Mouse (Mus musculus) forebrain, embryonic 12.5 days (tissue): Measurements from ENCODE around the gene Cntn3. TPM values are rescaled to one million over a fixed set of nuclear protein-coding genes. Genes with fewer than 3 reads are reported as not detected.

Source experiments
- ATAC-seq: fragments of 200-750 bp; cut with Nextera tagmentation; 2 replicates; pipeline ENCODE4 v1.8.0; 2017; ENCODE audit warnings: moderate TSS enrichment; ENCODE audit not compliant: low FRiP score
- H3K27ac ChIP-seq: fragments of 300-500 bp; sonication (generic); 2 replicates; pipeline ENCODE4 v1.5.1; 2016; ENCODE audit warnings: mild to moderate bottlenecking
- H3K27me3 ChIP-seq: fragments of 300-500 bp; sonication (generic); 2 replicates; pipeline ENCODE4 v1.6.1; 2016; ENCODE audit warnings: mild to moderate bottlenecking
- H3K36me3 ChIP-seq: fragments of 300-500 bp; sonication (generic); replicated peaks from 2 replicates; pipeline ENCODE4 v1.6.1; 2016; ENCODE audit warnings: mild to moderate bottlenecking
- H3K4me1 ChIP-seq: fragments of 300-500 bp; sonication (generic); 2 replicates; pipeline ENCODE4 v1.6.1; 2016
- H3K4me2 ChIP-seq: fragments of 300-500 bp; sonication (generic); 2 replicates; pipeline ENCODE4 v1.6.1; 2016; ENCODE audit warnings: mild to moderate bottlenecking, moderate library complexity
- H3K4me3 ChIP-seq: fragments of 300-500 bp; sonication (generic); replicated peaks from 2 replicates; pipeline ENCODE4 v1.5.1; 2016; ENCODE audit warnings: mild to moderate bottlenecking
- H3K9ac ChIP-seq: fragments of 300-500 bp; sonication (generic); 2 replicates; pipeline ENCODE4 v1.6.1; 2016; ENCODE audit warnings: mild to moderate bottlenecking
- H3K9me3 ChIP-seq: fragments of 300-500 bp; sonication (generic); 2 replicates; pipeline ENCODE4 v1.6.1; 2016
- WGBS: fragments of 180-500 bp; shearing (Covaris S2); methylation state at CpG from one replicate; pipeline ENCODE4 v1.1.7; 2016; 5-methylcytosine and 5-hydroxymethylcytosine counted together
- polyA plus RNA-seq: library from polyadenylated mRNA; unstranded; fragments of >200 nt; fragmentation: Nextera tagmentation; extraction: Ambion mirVana; gene quantifications from 2 replicates; pipeline ENCODE4 v1.2.1, GENCODE M21; 2016

Cntn3 gene
- polyA plus RNA-seq, 1 experiment from 2014 or later = 1.1 TPM

DNA sequence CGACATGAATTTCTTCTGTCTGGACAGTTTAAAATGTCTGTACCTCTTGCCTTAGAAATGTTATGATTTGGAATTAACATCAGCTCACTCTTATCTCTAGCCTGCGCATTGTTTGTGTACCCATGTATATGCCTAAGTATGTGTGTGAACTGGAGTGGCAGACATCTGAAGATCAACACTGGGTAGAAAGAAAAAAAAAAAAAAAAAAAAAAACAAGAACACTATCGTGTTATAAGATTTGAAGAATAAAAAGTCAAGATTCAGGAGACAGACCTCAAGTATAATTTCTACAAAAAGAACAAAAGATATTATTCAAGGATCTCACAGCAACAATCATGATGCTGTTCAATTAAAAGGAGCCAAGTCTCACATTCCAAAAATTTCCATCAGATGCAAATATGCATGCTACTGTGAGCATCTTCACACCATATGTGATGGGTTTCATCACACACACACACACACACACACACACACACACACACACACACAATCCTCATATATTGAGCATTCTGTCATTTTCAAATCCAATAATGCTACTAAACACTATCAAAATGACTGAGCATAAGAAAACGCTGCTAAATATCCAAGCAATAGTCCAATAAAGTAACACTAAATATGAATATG, 17.0 kb downstream of the Cntn3 start:
- Histone ChIP-seq H3K9me3 (no peaks in the 10 kb centered on the region), H3K27me3 (no peaks in the 10 kb centered on the region), H3K4me2 (no peak overlapping the region), H3K27ac (no peak overlapping the region), H3K9ac (no peak overlapping the region), H3K4me1 (no peaks in the 10 kb centered on the region), H3K4me3 (no peak overlapping the region), H3K36me3 (no peaks in the 10 kb centered on the region)
- WGBS = 94% methylated on average over 4 of the region's 4 CpGs
- ATAC-seq = no peak

DNA sequence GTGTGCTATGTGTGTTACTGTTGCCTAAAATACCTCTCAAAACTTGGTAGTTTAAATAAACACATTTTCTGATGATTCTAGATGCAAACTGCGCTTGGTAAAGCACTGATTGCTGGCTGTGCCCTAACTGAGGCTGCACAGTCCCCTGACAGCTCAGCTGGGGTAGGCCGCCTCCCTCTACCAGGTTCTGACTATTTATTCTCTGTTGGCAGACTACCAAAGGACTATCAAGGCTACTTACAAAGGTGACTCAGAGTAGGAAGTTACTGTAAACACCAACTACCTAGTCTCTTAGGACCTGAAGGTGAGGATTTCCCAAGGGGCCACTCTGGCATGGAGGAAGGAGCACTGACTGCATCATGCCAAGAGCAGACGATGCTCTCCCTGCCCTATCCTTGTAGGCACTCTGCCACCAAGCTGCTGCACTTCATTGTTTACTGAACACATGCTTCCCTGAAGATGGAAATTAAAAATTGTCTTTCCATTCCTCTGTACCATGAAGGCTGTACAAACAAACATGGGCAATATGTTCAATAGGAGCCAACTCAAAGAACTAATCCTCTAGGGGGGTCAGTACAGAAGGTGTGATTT, 17.7 kb downstream of the Cntn3 start:
- Histone ChIP-seq H3K27ac (no peak overlapping the region), H3K4me2 (no peak overlapping the region), H3K4me3 (no peak overlapping the region), H3K9me3 (no peaks in the 10 kb centered on the region), H3K27me3 (no peaks in the 10 kb centered on the region), H3K9ac (no peak overlapping the region), H3K4me1 (no peaks in the 10 kb centered on the region), H3K36me3 (no peaks in the 10 kb centered on the region)
- ATAC-seq = no peak
- 84% methylated on average over 3 of the region's 3 CpGs for WGBS

DNA sequence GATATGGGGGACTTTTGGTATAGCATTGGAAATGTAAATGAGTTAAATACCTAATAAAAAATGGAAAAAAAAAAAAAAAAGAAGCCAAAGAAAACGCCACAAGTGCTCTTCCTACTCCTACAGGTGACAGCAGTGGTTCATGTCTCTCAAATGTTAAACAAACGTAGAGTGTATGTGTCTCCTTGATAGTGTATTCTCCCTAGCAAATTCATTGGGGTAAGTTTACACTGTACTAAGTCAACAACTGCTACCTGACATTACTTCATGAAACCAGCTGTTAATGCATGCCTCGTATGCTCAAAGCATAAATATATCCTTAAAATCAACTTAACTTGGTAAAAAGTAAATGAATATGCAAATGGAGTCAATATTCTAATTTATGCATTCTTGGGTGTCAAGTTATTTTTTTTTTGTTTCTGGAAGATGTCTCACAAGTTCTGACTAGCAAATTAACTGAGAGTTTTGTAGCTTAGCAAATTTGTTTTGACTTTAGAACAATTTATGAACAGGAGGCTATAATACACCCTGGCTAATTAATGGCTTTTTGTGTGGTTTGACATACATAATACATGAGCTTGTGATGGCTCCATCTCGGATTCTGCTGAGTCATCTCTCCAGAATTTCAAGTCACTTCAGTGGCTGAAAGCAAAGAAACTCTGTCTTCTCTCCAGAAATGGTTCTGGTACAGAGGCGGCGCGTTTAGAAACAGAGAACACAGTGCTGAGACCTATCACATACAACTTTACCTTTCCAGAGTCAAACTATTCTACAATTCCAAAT, 31.1 kb downstream of the Cntn3 start:
- H3K4me1 ChIP-seq = no peaks in the 10 kb centered on the region
- no peak overlapping the region for H3K27ac ChIP-seq
- no peak for ATAC-seq
- no peaks in the 10 kb centered on the region for H3K27me3 ChIP-seq
- no peaks in the 10 kb centered on the region for H3K36me3 ChIP-seq
- H3K9me3 ChIP-seq = no peaks in the 10 kb centered on the region
- 77% methylated on average over 7 of the region's 7 CpGs for WGBS
- no peak overlapping the region for H3K4me3 ChIP-seq
- H3K4me2 ChIP-seq = no peak overlapping the region
- no peak overlapping the region for H3K9ac ChIP-seq

DNA sequence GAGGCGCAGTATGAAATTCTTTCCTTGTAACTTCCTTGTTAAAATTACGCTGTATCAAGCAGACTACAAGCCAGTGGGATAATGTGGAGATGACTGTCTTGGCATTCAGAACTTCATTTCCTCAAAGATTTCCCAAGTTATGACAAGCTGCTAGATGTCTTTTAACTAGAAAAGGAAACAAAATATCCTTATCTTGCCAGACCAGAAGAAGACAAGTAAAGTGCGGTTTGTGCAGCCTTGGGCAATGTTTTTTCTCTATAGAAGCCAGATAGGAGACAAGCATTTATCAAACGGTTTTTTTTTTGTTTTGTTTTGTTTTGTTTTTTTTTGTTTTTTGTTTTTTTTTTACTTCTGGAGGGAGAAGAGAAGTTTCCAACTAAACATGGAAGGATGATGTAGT, 37.3 kb downstream of the Cntn3 start:
- WGBS = 84% methylated on average over 4 of the region's 4 CpGs
- H3K36me3 ChIP-seq = no peaks in the 10 kb centered on the region
- ATAC-seq = no peak

DNA sequence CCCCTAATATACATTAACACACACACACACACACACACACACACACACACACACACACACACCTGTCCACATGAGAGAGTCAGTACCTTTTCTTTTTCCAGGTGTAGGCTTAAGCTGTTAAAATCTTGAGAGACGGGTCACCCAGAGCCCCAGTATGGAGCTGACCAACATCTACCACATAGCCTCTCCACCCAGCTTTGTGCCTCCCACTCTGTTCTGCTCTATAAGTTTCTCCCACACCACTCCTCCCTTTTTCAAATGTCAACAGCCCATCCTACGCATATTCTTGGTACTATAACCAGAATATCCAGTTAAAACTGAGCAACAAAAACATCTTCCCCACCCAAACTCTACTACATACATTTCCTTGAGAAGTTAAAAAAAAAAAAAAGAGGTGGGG, 49.9 kb downstream of the Cntn3 start:
- Histone ChIP-seq H3K4me2 (no peak overlapping the region), H3K27ac (no peak overlapping the region), H3K9me3 (no peaks in the 10 kb centered on the region), H3K4me1 (no peaks in the 10 kb centered on the region), H3K36me3 (no peaks in the 10 kb centered on the region), H3K9ac (no peak overlapping the region), H3K4me3 (no peak overlapping the region), H3K27me3 (no peaks in the 10 kb centered on the region)
- no peak for ATAC-seq
- 93% methylated on average over 2 of the region's 2 CpGs for WGBS

More for the DNA sequence above, 37.3 kb downstream of the Cntn3 start:
- Histone ChIP-seq H3K9ac (no peak overlapping the region), H3K27ac (no peak overlapping the region), H3K4me2 (no peak overlapping the region), H3K4me1 (no peaks in the 10 kb centered on the region), H3K4me3 (no peak overlapping the region), H3K27me3 (no peaks in the 10 kb centered on the region), H3K9me3 (no peaks in the 10 kb centered on the region)

DNA sequence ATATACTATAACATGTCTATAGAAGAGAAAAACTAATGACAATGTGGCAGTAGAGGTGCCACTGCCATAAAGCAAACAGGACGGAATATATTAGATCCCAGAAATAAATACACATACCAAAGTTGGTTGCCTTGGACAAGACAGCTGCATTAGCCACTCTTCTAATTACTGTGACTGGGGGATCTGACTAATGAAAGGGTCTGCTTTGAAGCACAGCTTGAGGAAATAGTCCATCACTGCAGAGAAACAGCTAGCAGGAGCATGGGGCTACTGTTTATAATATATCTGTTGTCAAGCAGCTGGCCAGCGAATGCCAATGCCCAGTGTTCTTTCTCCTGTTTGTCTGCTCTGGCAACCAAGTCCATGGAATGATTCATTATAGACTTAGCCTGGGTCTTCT, 51.9 kb downstream of the Cntn3 start:
- Histone ChIP-seq H3K36me3 (no peaks in the 10 kb centered on the region), H3K9me3 (no peaks in the 10 kb centered on the region), H3K4me2 (no peak overlapping the region), H3K27ac (no peak overlapping the region), H3K9ac (no peak overlapping the region), H3K4me1 (no peaks in the 10 kb centered on the region), H3K27me3 (no peaks in the 10 kb centered on the region), H3K4me3 (no peak overlapping the region)
- WGBS = 86% methylated on average over 2 of the region's 2 CpGs
- ATAC-seq = no peak

DNA sequence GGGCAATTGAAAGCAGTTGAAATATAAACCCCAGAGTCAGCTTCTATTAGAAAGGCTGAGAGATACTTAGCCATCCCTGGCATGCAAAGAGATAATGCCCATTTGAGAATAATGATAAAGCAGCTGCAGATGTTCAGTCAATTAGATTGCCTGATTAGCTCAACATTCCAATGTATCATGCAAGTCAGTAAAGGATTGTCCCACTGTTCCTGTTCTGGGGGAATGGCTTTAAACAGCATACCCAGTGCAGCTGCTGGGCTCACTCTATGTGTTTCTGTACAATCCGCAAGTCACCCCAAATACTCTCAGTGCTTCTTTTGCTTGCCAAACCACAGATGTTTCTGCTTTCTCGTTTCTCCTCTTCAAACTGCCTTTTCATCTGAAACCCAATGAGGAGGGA, 57.7 kb downstream of the Cntn3 start:
- Histone ChIP-seq H3K4me3 (no peak overlapping the region), H3K9ac (no peak overlapping the region), H3K36me3 (no peaks in the 10 kb centered on the region), H3K4me2 (no peak overlapping the region), H3K4me1 (peaks cover 3% of the 10 kb centered on the region; the same call in 1 of the 2 replicates), H3K27me3 (no peaks in the 10 kb centered on the region), H3K27ac (no peak overlapping the region), H3K9me3 (no peaks in the 10 kb centered on the region)
- 78% methylated on average over 2 of the region's 2 CpGs for WGBS
- ATAC-seq = no peak

DNA sequence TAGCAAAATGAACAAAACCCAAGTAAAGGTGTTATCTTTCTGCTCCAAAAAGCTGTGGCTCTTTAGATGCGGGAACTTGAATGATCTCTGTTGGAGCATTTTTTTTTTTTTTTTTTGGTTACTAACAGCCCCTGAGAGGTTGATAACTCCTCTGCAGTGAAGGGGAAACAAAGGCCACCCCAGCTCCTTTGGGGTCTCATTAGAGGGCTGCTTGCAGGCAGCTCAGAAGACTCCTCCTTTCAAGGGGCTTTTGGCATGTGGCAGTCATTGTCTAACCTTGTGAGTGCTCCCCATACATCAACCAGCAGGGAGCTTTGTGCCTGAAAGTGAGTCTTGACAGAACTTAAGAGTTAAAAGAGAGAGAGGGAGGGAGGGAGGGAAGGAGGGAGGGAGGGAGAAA, 60.8 kb downstream of the Cntn3 start:
- no peaks in the 10 kb centered on the region for H3K36me3 ChIP-seq
- no peak for ATAC-seq
- no peak overlapping the region for H3K27ac ChIP-seq
- no peak overlapping the region for H3K9ac ChIP-seq
- WGBS = 16% methylated on average over 1 of the region's 1 CpGs
- no peaks in the 10 kb centered on the region for H3K27me3 ChIP-seq
- H3K4me1 ChIP-seq = peaks cover 3% of the 10 kb centered on the region; the same call in 1 of the 2 replicates
- H3K4me3 ChIP-seq = no peak overlapping the region
- H3K9me3 ChIP-seq = no peaks in the 10 kb centered on the region
- no peak overlapping the region for H3K4me2 ChIP-seq

DNA sequence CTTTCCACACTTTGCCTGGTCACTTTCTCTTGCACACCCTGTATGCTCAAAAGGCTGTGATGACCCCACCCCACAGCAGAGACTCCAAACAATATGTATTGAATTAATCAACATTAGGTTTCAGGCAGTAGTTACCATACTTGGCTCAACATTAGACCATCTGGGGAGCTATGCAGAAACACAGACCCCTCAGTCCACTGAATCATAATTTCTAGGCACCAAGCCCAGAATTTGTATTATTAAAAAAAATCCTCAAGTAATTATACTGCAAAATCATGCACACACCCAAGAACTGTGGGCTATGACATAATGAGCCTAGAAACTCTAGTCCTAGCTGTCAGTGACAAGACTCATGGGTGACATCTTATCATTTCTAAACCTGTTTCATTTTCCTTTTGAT, 87.4 kb downstream of the Cntn3 start:
- Histone ChIP-seq H3K9ac (no peak overlapping the region), H3K36me3 (no peaks in the 10 kb centered on the region), H3K27me3 (no peaks in the 10 kb centered on the region), H3K4me3 (no peak overlapping the region), H3K27ac (no peak overlapping the region), H3K4me1 (no peaks in the 10 kb centered on the region), H3K9me3 (no peaks in the 10 kb centered on the region), H3K4me2 (no peak overlapping the region)
- no peak for ATAC-seq

DNA sequence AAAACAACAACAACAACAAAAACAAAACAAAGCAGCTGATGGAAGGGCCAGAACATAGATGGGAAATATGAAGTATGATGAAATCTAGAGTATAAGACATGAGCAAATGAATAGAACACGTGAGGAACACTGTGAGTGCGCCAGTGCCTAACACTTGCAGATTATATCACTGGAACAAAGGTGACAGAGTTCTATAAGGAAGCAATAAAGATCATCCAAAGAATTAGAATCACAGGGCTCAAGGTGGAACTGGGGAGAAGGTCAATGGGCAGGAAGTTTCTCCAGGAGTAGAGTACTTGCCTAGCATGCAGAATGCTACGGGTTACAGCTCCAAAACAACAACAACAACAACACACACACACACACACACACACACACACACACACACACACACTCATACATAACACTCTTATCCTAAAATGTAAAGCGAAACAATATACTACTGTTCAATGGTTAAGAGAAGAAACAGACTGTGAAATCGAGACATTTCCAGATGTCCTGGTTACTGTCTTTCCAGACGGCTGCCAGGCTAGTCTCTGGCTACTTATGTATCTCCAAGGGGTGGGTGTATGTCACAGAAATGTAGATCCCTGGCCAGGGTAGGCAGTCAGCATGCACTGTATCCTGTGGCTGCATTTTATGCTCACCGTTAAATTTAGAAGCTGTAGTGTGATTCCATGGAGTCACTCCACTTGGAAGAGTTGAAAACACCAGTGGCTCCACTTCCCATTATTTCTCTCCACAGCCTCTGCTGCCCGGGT, 94.4 kb downstream of the Cntn3 start:
- 83% methylated on average over 8 of the region's 8 CpGs for WGBS
- H3K9ac ChIP-seq = no peak overlapping the region
- H3K4me3 ChIP-seq = no peak overlapping the region
- H3K9me3 ChIP-seq = no peaks in the 10 kb centered on the region
- H3K4me1 ChIP-seq = no peaks in the 10 kb centered on the region
- no peaks in the 10 kb centered on the region for H3K27me3 ChIP-seq
- H3K36me3 ChIP-seq = no peaks in the 10 kb centered on the region
- no peak overlapping the region for H3K27ac ChIP-seq
- ATAC-seq = no peak
- no peak overlapping the region for H3K4me2 ChIP-seq

DNA sequence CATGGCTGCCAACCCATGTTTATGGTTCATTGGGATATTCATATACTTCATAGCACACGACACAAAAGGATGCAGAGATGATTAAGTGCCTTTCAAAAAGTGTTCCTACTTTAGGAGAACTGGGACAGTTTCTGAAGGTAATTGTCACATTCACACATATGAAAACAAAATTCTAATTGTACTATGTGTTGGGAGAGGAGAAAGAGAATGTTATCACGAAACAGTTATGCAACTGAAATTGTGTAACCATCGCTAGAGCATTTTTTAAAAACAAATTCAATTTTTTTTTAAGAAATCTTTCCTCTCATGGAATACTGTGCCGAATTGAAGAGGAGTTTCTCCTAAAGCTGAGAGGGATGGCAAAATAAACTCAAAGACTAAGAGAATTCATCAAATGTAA, 134.5 kb downstream of the Cntn3 start:
- ATAC-seq = no peak
- WGBS = 91% methylated on average over 4 of the region's 4 CpGs

DNA sequence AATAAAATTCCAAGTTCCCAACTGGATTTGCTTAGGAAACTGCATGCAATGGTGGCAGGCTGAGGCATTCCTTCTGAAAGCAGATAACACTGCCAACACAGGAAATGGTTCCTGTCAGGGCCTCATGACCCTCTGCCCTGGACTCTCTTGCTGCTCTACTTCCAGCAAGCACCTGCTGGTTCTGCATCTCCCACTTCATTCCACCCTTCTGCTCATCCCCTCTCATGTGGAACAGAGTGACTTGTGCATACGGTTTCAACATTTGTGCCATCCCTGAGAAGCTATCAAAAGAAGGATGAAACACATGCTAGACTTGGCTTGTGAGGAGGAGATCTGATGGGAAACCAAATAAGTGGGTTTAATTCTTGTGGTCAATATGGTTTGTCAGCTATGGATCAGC, 145.4 kb downstream of the Cntn3 start:
- 88% methylated on average over 1 of the region's 1 CpGs for WGBS
- Histone ChIP-seq H3K4me3 (no peak overlapping the region), H3K27me3 (peaks cover 9% of the 10 kb centered on the region; the same call in 1 of the 2 replicates), H3K36me3 (no peaks in the 10 kb centered on the region), H3K4me2 (no peak overlapping the region), H3K9me3 (no peaks in the 10 kb centered on the region), H3K4me1 (no peaks in the 10 kb centered on the region), H3K9ac (no peak overlapping the region), H3K27ac (no peak overlapping the region)
- no peak for ATAC-seq

More for the DNA sequence above, 134.5 kb downstream of the Cntn3 start:
- Histone ChIP-seq H3K27me3 (no peaks in the 10 kb centered on the region), H3K4me1 (no peaks in the 10 kb centered on the region), H3K9ac (no peak overlapping the region), H3K27ac (no peak overlapping the region), H3K36me3 (no peaks in the 10 kb centered on the region), H3K4me3 (no peak overlapping the region), H3K9me3 (no peaks in the 10 kb centered on the region), H3K4me2 (no peak overlapping the region)
